Mouse (Mus musculus): ENCODE measurements at regions not wholly inside any gene's neighbourhood (a gene's known extent, or its start where the extent isn't known, plus 50 kb on each side); places are given as distances from the start of the nearest gene placed in this dataset.

DNA sequence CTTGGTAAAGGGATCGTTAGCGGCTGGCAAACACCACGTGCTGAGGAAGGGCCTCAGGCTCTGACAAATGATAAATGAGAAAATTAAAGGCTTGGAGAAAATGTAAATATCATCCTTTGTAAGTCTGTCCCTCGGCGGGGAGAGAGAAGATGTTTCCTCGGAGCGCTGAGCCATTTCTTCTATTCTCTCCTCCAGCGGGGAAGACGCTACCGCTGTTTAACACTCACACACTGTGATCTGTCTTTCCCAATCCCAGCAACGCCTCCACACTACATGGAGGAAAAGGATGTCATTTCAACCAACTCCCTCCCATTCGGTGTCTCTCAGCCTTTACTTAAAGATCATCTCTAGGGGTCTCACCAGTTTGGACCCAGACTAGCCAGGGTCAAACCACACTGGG, 239.0 kb downstream of the Prex1 start:
- TF ChIP-seq CTCF (IDR thresholded peaks at IDR 0.05; ENCODE audit: borderline replicate concordance, extremely low read depth, insufficient read depth, insufficient read length) (no peak), POLR2A (IDR thresholded peaks at IDR 0.05; ENCODE audit: borderline replicate concordance, extremely low read depth, insufficient read depth, insufficient read length, poor library complexity, severe bottlenecking) (no peak)
- peak; percentile 58 for DNase-seq (ENCODE audit: low read depth)

GRCm38 (mm10) chr2:166471257-166471753, 242.3 kb downstream of the Prex1 start:
- TF ChIP-seq CTCF (IDR thresholded peaks at IDR 0.05; ENCODE audit: borderline replicate concordance, extremely low read depth, insufficient read depth, insufficient read length) (no peak), POLR2A (IDR thresholded peaks at IDR 0.05; ENCODE audit: borderline replicate concordance, extremely low read depth, insufficient read depth, insufficient read length, poor library complexity, severe bottlenecking) (no peak)
- peak; percentile 91 for DNase-seq (ENCODE audit: low read depth)

DNA sequence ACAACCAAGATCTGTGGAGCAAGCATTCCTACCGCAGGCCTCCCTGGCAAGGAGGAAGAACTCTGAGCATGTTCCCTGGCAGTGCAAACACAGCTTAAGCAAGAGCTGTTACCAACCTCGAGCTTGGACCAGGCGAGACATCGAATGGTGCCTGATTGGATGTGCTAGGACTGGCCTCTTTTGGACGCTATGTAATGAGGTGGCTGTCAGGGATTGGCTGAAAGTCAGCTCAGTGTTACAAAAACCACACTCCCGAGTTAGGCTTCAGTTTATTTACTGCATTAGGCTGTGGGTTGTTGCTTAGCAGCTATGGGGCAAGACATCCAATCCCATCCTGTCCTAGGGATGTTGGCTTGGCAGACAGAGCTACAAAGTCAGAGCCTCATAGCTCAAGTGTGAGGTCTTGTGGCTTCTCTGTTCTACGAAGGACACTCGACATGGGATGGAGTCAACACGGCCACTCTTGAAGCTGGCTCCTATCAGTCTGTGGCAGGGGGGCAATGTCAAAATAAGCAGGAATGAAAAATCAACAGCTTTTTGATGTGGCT, 244.5 kb downstream of the Prex1 start:
- no peak for DNase-seq (ENCODE audit: low read depth)
- TF ChIP-seq POLR2A (IDR thresholded peaks at IDR 0.05; ENCODE audit: borderline replicate concordance, extremely low read depth, insufficient read depth, insufficient read length, poor library complexity, severe bottlenecking), result no peak
- TF ChIP-seq CTCF (IDR thresholded peaks at IDR 0.05; ENCODE audit: borderline replicate concordance, extremely low read depth, insufficient read depth, insufficient read length), result no peak

DNA sequence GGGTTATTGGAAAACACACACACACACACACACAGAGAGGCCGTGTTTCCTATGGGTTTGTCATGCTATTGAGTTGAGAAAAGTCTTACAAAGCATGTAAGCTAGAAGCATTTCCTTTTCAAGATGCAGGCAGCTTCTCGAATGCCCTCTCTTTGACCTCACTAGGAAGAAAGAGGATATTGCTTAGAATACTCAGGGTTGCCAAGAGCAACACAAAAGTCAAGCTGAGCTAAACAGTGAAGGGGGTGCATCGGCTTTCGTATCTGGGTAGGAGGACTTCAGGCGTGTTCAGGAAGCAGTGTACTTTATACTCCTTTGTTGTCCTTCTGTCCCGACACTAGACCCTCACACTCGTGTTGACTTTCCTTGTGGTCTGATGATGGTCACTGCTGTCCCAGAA, 246.5 kb downstream of the Prex1 start:
- no peak for TF ChIP-seq CTCF (IDR thresholded peaks at IDR 0.05; ENCODE audit: borderline replicate concordance, extremely low read depth, insufficient read depth, insufficient read length)
- TF ChIP-seq POLR2A (IDR thresholded peaks at IDR 0.05; ENCODE audit: borderline replicate concordance, extremely low read depth, insufficient read depth, insufficient read length, poor library complexity, severe bottlenecking), result no peak

GRCm38 (mm10) chr2:166465531-166465930, 248.1 kb downstream of the Prex1 start:
- DNase-seq (ENCODE audit: low read depth), result no peak
- no peak for TF ChIP-seq POLR2A (IDR thresholded peaks at IDR 0.05; ENCODE audit: borderline replicate concordance, extremely low read depth, insufficient read depth, insufficient read length, poor library complexity, severe bottlenecking)

More for the DNA sequence above, 246.5 kb downstream of the Prex1 start:
- DNase-seq (ENCODE audit: low read depth), result peak; percentile 38

- DNase-seq (ENCODE audit: low read depth), result peak; percentile 59
These were observed 250.1 kb downstream of the Prex1 start for GRCm38 (mm10) chr2:166463539-166463938.

DNA sequence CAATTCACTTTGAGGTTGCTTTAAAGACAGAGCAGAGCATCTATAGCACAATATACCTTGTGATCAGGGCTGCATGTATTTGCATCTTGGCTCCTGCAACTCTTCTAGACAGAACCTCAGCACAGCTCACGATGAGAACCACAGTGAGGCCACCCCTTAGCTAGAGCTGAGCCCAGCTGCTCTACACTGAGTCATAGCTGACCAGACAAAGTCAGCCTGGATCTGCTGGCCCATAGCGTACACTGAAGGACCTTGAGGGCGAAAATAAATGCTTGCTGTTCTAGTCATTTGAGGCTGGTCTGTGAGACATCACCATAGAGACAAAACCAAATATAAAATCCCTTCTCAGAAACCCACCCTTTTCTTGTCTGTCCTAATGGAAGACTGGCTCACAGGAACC, 251.7 kb downstream of the Prex1 start:
- DNase-seq (ENCODE audit: low read depth), result no peak
- TF ChIP-seq POLR2A (IDR thresholded peaks at IDR 0.05; ENCODE audit: borderline replicate concordance, extremely low read depth, insufficient read depth, insufficient read length, poor library complexity, severe bottlenecking) (no peak), CTCF (IDR thresholded peaks at IDR 0.05; ENCODE audit: borderline replicate concordance, extremely low read depth, insufficient read depth, insufficient read length) (no peak)

More at GRCm38 (mm10) chr2:166463539-166463938, 250.1 kb downstream of the Prex1 start:
- TF ChIP-seq POLR2A (IDR thresholded peaks at IDR 0.05; ENCODE audit: borderline replicate concordance, extremely low read depth, insufficient read depth, insufficient read length, poor library complexity, severe bottlenecking), result no peak
- no peak for TF ChIP-seq CTCF (IDR thresholded peaks at IDR 0.05; ENCODE audit: borderline replicate concordance, extremely low read depth, insufficient read depth, insufficient read length)

- TF ChIP-seq CTCF (IDR thresholded peaks at IDR 0.05; ENCODE audit: borderline replicate concordance, extremely low read depth, insufficient read depth, insufficient read length), result no peak
- TF ChIP-seq POLR2A (IDR thresholded peaks at IDR 0.05; ENCODE audit: borderline replicate concordance, extremely low read depth, insufficient read depth, insufficient read length, poor library complexity, severe bottlenecking), result no peak
- DNase-seq (ENCODE audit: low read depth), result no peak
These were observed 252.5 kb downstream of the Prex1 start for GRCm38 (mm10) chr2:166461103-166461502.

- no peak for DNase-seq (ENCODE audit: low read depth)
- TF ChIP-seq POLR2A (IDR thresholded peaks at IDR 0.05; ENCODE audit: borderline replicate concordance, extremely low read depth, insufficient read depth, insufficient read length, poor library complexity, severe bottlenecking) (no peak), CTCF (IDR thresholded peaks at IDR 0.05; ENCODE audit: borderline replicate concordance, extremely low read depth, insufficient read depth, insufficient read length) (no peak)
These were observed 253.7 kb downstream of the Prex1 start for GRCm38 (mm10) chr2:166459955-166460354.

GRCm38 (mm10) chr2:166458953-166459352, 254.7 kb downstream of the Prex1 start:
- TF ChIP-seq POLR2A (IDR thresholded peaks at IDR 0.05; ENCODE audit: borderline replicate concordance, extremely low read depth, insufficient read depth, insufficient read length, poor library complexity, severe bottlenecking) (no peak), CTCF (IDR thresholded peaks at IDR 0.05; ENCODE audit: borderline replicate concordance, extremely low read depth, insufficient read depth, insufficient read length) (no peak)

DNA sequence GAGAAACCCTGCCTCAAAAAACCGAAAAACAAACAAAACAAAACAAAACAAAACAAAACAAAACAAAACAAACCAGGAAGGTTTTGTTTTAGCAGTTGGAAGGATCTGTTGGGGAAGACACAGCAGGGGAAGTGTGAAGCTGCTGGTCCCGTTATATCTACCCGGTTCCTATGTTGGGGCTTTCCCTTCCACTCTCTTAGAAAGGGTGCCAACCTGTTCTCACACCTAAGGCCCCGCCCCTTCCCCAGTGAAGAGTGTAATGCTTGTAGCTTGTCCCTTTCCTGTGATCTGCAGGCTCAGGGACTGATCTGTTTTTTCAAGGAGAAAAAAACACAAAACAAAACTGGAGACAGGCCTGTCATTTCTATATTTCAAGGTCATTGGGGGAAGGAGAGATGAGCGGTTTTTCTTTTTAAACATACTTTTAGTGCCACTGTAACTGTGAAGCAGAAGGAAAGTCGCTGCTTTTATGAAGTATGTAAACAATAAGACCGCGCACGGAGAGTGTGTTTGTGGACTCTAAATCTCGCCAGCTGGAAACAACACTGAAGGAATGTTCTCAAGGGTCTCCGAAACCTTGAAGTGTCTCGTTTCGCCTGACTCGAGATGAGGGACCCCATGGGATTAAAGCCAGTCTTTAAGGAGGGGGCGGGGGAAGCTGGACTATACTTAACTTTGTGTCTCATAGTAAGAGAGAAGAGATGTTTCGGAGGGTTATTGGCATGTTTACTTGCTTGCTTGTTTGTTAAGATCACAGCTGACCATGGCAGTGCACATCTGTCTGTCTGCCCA, 256.1 kb downstream of the Prex1 start:
- DNase-seq (ENCODE audit: low read depth), result no peak
- TF ChIP-seq CTCF (IDR thresholded peaks at IDR 0.05; ENCODE audit: borderline replicate concordance, extremely low read depth, insufficient read depth, insufficient read length) (no peak), POLR2A (IDR thresholded peaks at IDR 0.05; ENCODE audit: borderline replicate concordance, extremely low read depth, insufficient read depth, insufficient read length, poor library complexity, severe bottlenecking) (no peak)

More at GRCm38 (mm10) chr2:166458953-166459352, 254.7 kb downstream of the Prex1 start:
- DNase-seq (ENCODE audit: low read depth), result no peak

DNA sequence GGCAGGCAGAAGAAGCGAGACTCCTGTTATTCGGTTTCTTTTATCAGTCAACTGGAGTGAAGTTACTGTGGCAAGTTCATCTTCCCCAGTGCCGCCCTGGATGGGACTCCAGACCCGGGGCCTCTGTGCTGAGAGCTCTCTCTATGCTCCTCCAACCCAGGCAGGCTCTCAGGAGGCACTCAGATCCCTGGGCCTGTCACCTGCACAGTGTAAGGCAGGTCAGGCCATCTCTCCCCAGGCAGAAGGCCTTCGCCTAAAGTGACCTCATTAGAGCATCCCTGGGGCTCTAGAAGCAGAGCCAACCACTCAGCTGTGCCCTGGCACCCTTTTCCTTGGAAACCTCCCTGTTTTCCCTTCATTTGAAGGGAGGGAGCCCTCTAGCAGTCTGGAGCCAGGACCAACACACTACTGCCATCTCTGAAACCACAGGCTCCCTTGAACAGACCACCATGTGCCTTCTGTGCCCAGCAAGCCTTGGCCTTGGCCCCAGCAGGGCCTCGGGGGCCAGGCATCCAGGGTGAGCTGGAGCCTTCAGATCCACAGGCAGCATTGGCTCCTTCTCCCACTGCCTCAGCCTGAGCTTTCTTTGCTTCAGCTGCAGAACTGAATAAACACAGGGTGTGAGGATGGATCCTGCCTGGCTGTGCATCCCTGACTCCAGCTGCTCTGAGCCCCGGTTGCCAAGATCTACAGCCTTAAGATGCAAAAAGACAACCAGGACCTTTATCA, 259.3 kb downstream of the Prex1 start:
- peak; percentile 29 for DNase-seq (ENCODE audit: low read depth)

Data from brain, embryonic 14.5 days (tissue).